Mouse (Mus musculus): Measurements from ENCODE around the gene Rab31.

Rab31 gene

GRCm38 (mm10) chr17:65783182-65784161, 10.9 kb upstream of the Rab31 start:
- in situ Hi-C loops (cut with MboI, MseI) = no loop called here

- in situ Hi-C loops (cut with MboI, MseI) = no loop called here
Observed at GRCm38 (mm10) chr17:65782551-65783141, 10.1 kb upstream of the Rab31 start, which contains the start of gene Ppp4r1. Gene Ppp4r1 (plus strand): TSS chr17:65782573.

DNA sequence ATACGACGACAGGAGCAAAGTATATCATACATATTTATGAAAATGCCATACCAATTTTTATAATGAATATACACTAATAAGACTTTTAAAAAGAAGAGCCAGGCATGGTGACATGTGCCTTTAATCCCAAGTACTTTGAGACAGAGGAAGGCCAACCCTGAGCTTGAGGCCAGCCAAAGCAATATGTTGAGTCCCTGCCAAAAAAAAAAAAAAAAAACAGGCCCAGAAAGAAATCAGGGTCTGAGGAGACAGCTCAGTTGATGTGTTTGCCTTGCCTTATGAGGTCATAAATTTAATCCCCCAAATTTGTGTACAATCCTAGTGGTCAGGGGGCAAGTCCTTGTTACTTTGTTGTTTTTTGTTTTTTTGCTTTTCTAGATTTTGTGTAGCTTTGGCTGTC, 8.4 kb upstream of the Rab31 start:
- in situ Hi-C loops (cut with MboI, MseI) = no loop called here

GRCm38 (mm10) chr17:65777461-65777860, 4.9 kb upstream of the Rab31 start:
- in situ Hi-C loops (cut with MboI, MseI) = loop anchor here (5.0 to 10.0 kb wide), 2 partner anchors 53 to 1170 kb away; no protein-coding TSS in a partner anchor

- in situ Hi-C loops (cut with MboI, MseI) = loop anchor here (5.0 to 10.0 kb wide), 2 partner anchors 51 to 1169 kb away; no protein-coding TSS in a partner anchor
Observed at GRCm38 (mm10) chr17:65776228-65776627, 3.7 kb upstream of the Rab31 start.

DNA sequence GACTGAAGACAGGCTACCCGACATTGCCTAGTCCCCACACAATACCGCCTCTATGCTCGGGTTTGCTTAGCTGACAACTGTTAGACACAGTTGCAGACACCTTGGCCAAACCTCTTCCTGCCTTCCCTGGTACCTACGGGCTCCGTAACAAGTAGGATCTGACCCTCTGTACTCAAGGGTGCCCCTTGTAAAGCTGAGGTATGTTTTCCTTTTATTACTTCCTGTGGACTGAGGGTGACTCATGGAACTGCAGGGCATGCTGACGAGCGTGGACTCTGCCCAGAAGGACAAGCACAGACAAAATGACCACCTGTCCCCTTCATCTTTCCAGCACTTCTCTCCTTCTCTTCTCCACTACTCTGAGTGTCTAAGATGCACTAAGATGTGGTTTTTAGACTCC, 1.9 kb upstream of the Rab31 start:
- in situ Hi-C loops (cut with MboI, MseI) = loop anchor here (10.0 kb wide), 1 partner anchor 50 kb away; no protein-coding TSS in a partner anchor

- in situ Hi-C loops (cut with MboI, MseI) = loop anchor here (10.0 kb wide), 1 partner anchor 49 kb away; no protein-coding TSS in a partner anchor
Observed at GRCm38 (mm10) chr17:65773617-65774016, 1.1 kb upstream of the Rab31 start.

DNA sequence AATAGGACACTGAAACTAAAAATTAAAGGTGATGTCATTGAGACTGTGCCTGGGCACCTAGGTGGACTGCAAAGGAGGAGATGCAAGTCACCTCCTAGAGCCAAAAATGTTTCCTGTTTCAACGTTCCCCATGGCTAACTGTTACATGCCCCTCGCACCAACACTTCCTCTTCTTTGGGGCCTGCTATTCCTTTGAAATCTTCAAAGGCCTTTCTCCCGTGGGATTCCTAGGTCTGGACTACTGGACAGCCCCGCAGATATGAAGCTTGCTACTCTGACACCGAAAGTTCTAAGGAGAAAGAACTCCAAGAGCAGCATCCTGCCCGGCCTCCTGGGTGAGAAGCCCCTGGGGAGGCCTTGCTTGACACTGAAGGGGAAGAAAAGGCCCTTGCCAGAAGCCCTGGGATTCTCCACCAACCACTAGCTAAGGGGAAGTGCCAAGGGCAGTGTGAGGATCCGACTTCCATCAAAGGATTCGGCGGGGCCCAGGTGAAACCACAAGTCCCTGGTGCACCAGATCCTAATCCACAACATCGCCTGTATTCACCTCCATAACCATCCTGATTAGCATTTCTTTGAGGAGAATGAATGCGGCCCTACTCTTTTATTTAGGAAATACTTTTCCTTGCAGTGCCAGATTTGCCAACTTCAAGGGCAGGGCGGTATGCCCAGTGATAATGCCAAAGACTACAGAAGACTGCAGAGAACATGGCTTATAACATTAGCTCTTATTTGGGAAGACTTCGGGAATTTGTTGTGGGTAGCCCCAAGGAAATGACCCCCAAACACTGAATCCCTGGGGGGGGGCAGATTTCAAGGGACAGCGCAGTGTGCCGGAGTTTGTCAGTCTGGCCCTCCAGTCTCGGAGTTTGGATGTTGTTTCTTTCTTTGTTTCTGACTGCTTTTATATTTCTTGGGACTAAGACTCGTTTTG, 1.3 kb downstream of the Rab31 start:
- in situ Hi-C loops (cut with MboI, MseI) = loop anchor here (10.0 kb wide), 1 partner anchor 46 kb away; no protein-coding TSS in a partner anchor

DNA sequence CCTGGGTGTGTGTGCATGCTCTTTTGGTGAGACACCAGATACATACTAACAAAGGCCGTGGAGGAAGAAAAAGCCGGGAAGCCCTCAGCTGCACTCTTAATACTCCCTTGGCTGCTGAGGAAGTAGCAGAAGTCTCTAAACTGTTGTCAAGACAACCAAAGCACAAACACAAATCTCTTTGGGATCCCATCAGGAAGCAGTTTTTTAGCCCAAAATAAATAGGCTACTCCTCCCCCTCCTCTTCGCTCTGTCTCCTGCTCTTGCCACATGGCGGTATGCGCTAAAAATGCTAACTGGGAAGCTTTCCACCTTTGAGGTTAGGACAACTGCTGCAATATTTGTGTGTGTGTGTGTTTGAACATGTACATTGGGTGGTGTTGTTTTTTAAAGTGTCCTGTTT, 4.1 kb downstream of the Rab31 start:
- in situ Hi-C loops (cut with MboI, MseI) = no loop called here

GRCm38 (mm10) chr17:65763221-65763620, 9.3 kb downstream of the Rab31 start:
- in situ Hi-C loops (cut with MboI, MseI) = no loop called here

DNA sequence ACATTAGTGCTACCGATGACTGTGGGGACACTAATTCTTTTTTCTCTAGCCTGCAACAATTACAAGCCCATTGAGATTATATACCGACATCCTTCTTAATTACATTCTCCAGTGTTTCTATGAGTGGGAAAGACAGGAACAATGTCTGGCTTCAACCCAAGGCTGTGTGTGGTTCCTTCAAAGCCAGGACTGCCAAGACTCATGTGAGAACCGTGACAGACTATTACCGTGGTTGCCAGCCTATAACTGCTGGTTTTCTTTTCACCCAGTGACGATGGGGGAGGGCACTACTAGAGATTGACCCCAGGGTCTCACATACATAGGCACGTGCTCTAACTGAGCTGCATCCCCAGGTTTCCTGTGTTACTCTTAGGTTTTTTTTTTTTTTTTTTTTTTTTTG, 15.4 kb downstream of the Rab31 start:
- in situ Hi-C loops (cut with MboI, MseI) = no loop called here

- in situ Hi-C loops (cut with MboI, MseI) = no loop called here
Observed at GRCm38 (mm10) chr17:65755857-65756256, 16.7 kb downstream of the Rab31 start.

DNA sequence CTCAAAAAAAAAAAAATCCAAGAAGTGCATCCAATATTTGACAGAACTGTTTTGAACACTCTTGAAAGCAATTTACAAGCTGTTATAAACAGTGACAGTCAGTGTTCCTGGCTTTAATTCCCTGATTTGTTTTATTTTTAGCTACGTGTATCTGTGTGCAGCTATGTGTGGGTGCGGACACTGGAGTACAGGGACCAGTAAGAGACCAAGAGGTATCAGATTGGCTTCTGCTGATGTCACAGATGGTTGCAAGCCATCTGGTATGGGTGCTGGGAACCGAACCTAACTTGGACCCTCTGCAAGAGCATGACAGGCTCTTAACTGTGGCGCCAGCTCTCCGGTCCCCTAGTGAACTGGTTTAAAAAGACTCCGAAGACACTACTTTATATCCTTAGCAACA, 19.4 kb downstream of the Rab31 start:
- in situ Hi-C loops (cut with MboI, MseI) = no loop called here

DNA sequence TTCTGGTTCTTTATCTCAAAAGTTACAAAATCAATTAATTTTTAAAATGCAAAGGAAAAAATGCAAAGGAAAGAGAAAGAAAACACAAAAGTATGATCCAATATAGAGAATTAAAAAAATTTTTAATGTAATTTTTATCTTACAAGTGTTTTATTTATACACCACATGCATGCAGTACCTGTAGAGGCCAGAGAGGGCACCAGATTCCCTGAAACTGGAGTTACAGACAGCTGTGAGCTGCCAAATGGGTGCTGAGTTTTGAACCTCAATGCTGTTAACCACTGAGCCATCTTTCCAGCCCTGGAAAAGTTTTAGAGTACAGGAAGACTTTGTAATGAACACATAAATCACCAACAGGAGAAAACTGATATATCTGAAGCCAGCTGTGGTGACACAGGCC, 22.3 kb downstream of the Rab31 start:
- in situ Hi-C loops (cut with MboI, MseI) = no loop called here

- in situ Hi-C loops (cut with MboI, MseI) = no loop called here
Observed at GRCm38 (mm10) chr17:65749803-65750202, 22.7 kb downstream of the Rab31 start.

- in situ Hi-C loops (cut with MboI, MseI) = no loop called here
Observed at GRCm38 (mm10) chr17:65748997-65749396, 23.6 kb downstream of the Rab31 start.

GRCm38 (mm10) chr17:65746314-65746713, 26.2 kb downstream of the Rab31 start:
- in situ Hi-C loops (cut with MboI, MseI) = no loop called here

GRCm38 (mm10) chr17:65743664-65744330, 28.8 kb downstream of the Rab31 start:
- in situ Hi-C loops (cut with MboI, MseI) = no loop called here

GRCm38 (mm10) chr17:65742969-65743368, 29.6 kb downstream of the Rab31 start:
- in situ Hi-C loops (cut with MboI, MseI) = no loop called here

- in situ Hi-C loops (cut with MboI, MseI) = no loop called here
Observed at GRCm38 (mm10) chr17:65742245-65742905, 30.2 kb downstream of the Rab31 start.
